Comparison of ENCODE assay signal across 26 mouse cellular contexts in the genomic region with DNA sequence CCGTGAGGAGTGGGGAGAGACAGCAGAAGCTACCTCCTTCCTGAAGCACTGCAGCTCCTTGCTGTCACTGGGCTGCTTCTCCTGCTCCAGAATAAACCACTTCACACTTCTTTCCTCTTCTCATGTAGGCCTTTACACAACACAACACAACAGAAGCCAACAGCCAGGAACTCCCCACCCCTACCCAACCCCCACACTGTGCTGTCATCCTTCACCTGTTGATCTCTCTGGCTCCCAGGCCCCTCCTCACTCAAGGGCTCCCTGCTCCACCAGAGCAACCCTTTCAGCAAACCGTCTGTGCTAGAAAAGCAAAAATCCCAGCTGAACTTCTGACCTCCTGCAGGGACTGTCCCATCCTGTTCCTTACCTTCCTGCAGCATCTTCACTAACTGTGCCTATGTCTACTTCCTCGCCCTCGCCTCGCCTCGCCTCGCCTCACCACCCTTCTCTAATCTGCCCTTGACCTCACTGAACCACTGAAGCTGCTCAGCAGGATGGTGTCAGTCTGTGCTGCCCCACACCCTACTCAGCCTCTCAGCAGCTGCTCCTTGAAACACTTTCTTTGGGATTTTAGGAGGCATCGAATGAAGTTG. TPM values are rescaled to one million over a fixed set of nuclear protein-coding genes. Genes with fewer than 3 reads are reported as not detected.
DNase-seq lines count a peak whose midpoint lies in the region; ATAC-seq and TF ChIP-seq lines count a peak whose summit lies in the region.
"Had no signal": no experiment of that assay in that cellular context is flagged by ENCODE, and none has a peak within 500 bp of the region (broad histone marks: within the 10 kb centered on the region; RNA-seq: fewer than 3 reads in every experiment).

No protein-coding gene starts in this region.

- no peaks in the 10 kb centered on the region for H3K36me3 ChIP-seq in intestine, embryonic 15.5 days
- H3K36me3 ChIP-seq in intestine, postnatal 0 days (ENCODE audit: control insufficient read depth, insufficient read depth): no peaks in the 10 kb centered on the region
- H3K36me3 ChIP-seq in liver, embryonic 11.5 days (ENCODE audit: control insufficient read depth, insufficient read depth, low read length): no peaks in the 10 kb centered on the region
- H3K36me3 ChIP-seq in stomach, embryonic 16.5 days (ENCODE audit: control insufficient read depth, insufficient read depth, low read length): no peaks in the 10 kb centered on the region
- H3K36me3 ChIP-seq: embryonic facial prominence, embryonic 13.5 days; forebrain, embryonic 12.5 days; heart, embryonic 15.5 days; midbrain, embryonic 10.5 days had no signal

- no peak for DNase-seq in liver, embryonic 11.5 days (ENCODE audit: low spot score)
- DNase-seq in liver: no peak
- no peak for DNase-seq in layer of hippocampus, postnatal 14 days (ENCODE audit: low spot score in 2 of 2)
- no peak for DNase-seq in heart, adult 11 months
- DNase-seq: adrenal gland, postnatal 10 days; cerebellum, adult 8-10 months; cerebellum, postnatal 36 days; embryo, embryonic 11 days; gastrocnemius, postnatal 25 days; heart, postnatal 36 days; kidney, adult 11 months; layer of hippocampus, adult 9-11 months; lung, embryonic 14.5 days; lung, postnatal 36 days; thymus, postnatal 25 days had no signal

- H3K27me3 ChIP-seq in intestine, embryonic 15.5 days (replicated peaks): no peaks in the 10 kb centered on the region
- no peaks in the 10 kb centered on the region for H3K27me3 ChIP-seq in intestine, postnatal 0 days (replicated peaks; ENCODE audit: control insufficient read depth, insufficient read depth, low read length)
- H3K27me3 ChIP-seq in liver, embryonic 11.5 days (replicated peaks; ENCODE audit: control insufficient read depth, insufficient read depth, low read length): no peaks in the 10 kb centered on the region
- no peaks in the 10 kb centered on the region for H3K27me3 ChIP-seq in stomach, embryonic 16.5 days (ENCODE audit: control insufficient read depth, insufficient read depth, low read length)
- H3K27me3 ChIP-seq: embryonic facial prominence, embryonic 13.5 days; forebrain, embryonic 12.5 days; heart, embryonic 15.5 days had no signal

- no peak overlapping the region for H3K9ac ChIP-seq in intestine, embryonic 15.5 days
- no peak overlapping the region for H3K9ac ChIP-seq in intestine, postnatal 0 days (ENCODE audit: low read depth, low read length)
- H3K9ac ChIP-seq in liver, embryonic 11.5 days (ENCODE audit: low read depth, low read length): no peak overlapping the region
- H3K9ac ChIP-seq in stomach, embryonic 16.5 days (ENCODE audit: low read length): no peak overlapping the region
- H3K9ac ChIP-seq: embryonic facial prominence, embryonic 13.5 days; forebrain, embryonic 12.5 days; heart, embryonic 15.5 days; hindbrain, embryonic 14.5 days; lung, embryonic 14.5 days had no signal

- TF ChIP-seq CTCF in intestine, postnatal 0 days (IDR thresholded peaks at IDR 0.05; ENCODE audit: low read depth): no peak

- H3K4me2 ChIP-seq in intestine, embryonic 15.5 days (replicated peaks): no peak overlapping the region
- H3K4me2 ChIP-seq in intestine, postnatal 0 days (replicated peaks; ENCODE audit: low read depth): no peak overlapping the region
- H3K4me2 ChIP-seq in liver, embryonic 11.5 days: no peak overlapping the region
- H3K4me2 ChIP-seq in stomach, embryonic 16.5 days (ENCODE audit: low read depth, low read length): no peak overlapping the region
- H3K4me2 ChIP-seq: embryonic facial prominence, embryonic 13.5 days; forebrain, embryonic 12.5 days; heart, embryonic 15.5 days; hindbrain, embryonic 14.5 days; lung, embryonic 14.5 days had no signal

- H3K4me3 ChIP-seq in intestine, embryonic 15.5 days (replicated peaks): no peak overlapping the region
- no peak overlapping the region for H3K4me3 ChIP-seq in intestine, postnatal 0 days (ENCODE audit: low read depth, low read length)
- no peak overlapping the region for H3K4me3 ChIP-seq in liver, embryonic 11.5 days (ENCODE audit: low read depth, low read length)
- no peak overlapping the region for H3K4me3 ChIP-seq in stomach, embryonic 16.5 days (replicated peaks; ENCODE audit: low read length)
- H3K4me3 ChIP-seq: embryonic facial prominence, embryonic 13.5 days; erythroblast, embryonic 14.5 days; forebrain, embryonic 12.5 days; heart, embryonic 15.5 days; left cerebral cortex, adult 2 months; midbrain, embryonic 10.5 days had no signal

- no peaks in the 10 kb centered on the region for H3K9me3 ChIP-seq in intestine, embryonic 15.5 days
- no peaks in the 10 kb centered on the region for H3K9me3 ChIP-seq in intestine, postnatal 0 days (ENCODE audit: control insufficient read depth)
- no peaks in the 10 kb centered on the region for H3K9me3 ChIP-seq in liver, embryonic 11.5 days (ENCODE audit: control insufficient read depth, low read length)
- H3K9me3 ChIP-seq in stomach, embryonic 16.5 days (replicated peaks; ENCODE audit: control insufficient read depth, low read length): no peaks in the 10 kb centered on the region
- H3K9me3 ChIP-seq: embryonic facial prominence, embryonic 13.5 days; forebrain, embryonic 12.5 days; heart, embryonic 15.5 days; midbrain, embryonic 10.5 days had no signal

- H3K4me1 ChIP-seq in intestine, embryonic 15.5 days (replicated peaks): no peaks in the 10 kb centered on the region
- H3K4me1 ChIP-seq in intestine, postnatal 0 days (replicated peaks; ENCODE audit: control insufficient read depth, insufficient read depth, low read length): no peaks in the 10 kb centered on the region
- peaks cover 3% of the 10 kb centered on the region; the same call in 1 of the 2 replicates for H3K4me1 ChIP-seq in liver, embryonic 11.5 days (replicated peaks; ENCODE audit: control insufficient read depth, insufficient read depth, low read length)
- H3K4me1 ChIP-seq in stomach, embryonic 16.5 days (ENCODE audit: control insufficient read depth, insufficient read depth, low read length): no peaks in the 10 kb centered on the region
- H3K4me1 ChIP-seq: embryonic facial prominence, embryonic 13.5 days; forebrain, embryonic 12.5 days; heart, embryonic 15.5 days; midbrain, embryonic 10.5 days had no signal

- H3K27ac ChIP-seq in intestine, embryonic 15.5 days: no peak overlapping the region
- H3K27ac ChIP-seq in intestine, postnatal 0 days (ENCODE audit: low read depth, low read length): no peak overlapping the region
- H3K27ac ChIP-seq in liver, embryonic 11.5 days (ENCODE audit: low read depth, low read length): no peak overlapping the region
- no peak overlapping the region for H3K27ac ChIP-seq in stomach, embryonic 16.5 days (ENCODE audit: low read length)
- H3K27ac ChIP-seq: embryonic facial prominence, embryonic 13.5 days; forebrain, embryonic 12.5 days; heart, embryonic 15.5 days; hindbrain, embryonic 14.5 days; left cerebral cortex, adult 2 months; midbrain, embryonic 10.5 days had no signal

- WGBS in intestine, embryonic 15.5 days: 44% methylated on average over 8 of the region's 8 CpGs
- 38% methylated on average over 8 of the region's 8 CpGs for WGBS in intestine, postnatal 0 days
- 46% methylated on average over 8 of the region's 8 CpGs for WGBS in liver, embryonic 11.5 days
- 49% methylated on average over 8 of the region's 8 CpGs for WGBS in stomach, embryonic 16.5 days

- peak; percentile 66 for ATAC-seq in intestine, embryonic 15.5 days
- ATAC-seq in intestine, postnatal 0 days: no peak
- 0 out of 2 replicates have a peak, but pooled peaks have one; percentile 31 for ATAC-seq in liver, embryonic 11.5 days (replicated peaks; ENCODE audit: low FRiP score)
- peak; percentile 28 for ATAC-seq in inflammation-experienced regulatory T-cells, adult 6 months
- ATAC-seq in stomach, embryonic 16.5 days (ENCODE audit: insufficient read depth, low FRiP score): peak; percentile 56; the same call in 1 of the 2 replicates

RNA-seq across cellular contexts. Expression of a gene that starts 15.1 kb away (rescaled TPM):
- 40.3 and 49.1 TPM in 2 replicates for polyA plus RNA-seq in intestine, embryonic 15.5 days (2015; fragmentation: Nextera tagmentation; extraction: Ambion mirVana)
- polyA plus RNA-seq in intestine, postnatal 0 days (2015; fragmentation: Nextera tagmentation; extraction: Ambion mirVana): 28.4 and 30.1 TPM in 2 replicates
- polyA plus RNA-seq in liver, embryonic 11.5 days (2014; fragmentation: Nextera tagmentation; extraction: Ambion mirVana): 22.4 and 26.3 TPM in 2 replicates
- 10 to 100 TPM; 39.2 to 46.8 (median 44.1) TPM for polyA plus RNA-seq in inflammation-experienced regulatory T-cells, adult 6 months (2017; shearing (Covaris generic))
- polyA plus RNA-seq in stomach, embryonic 16.5 days (2015; fragmentation: Nextera tagmentation; extraction: Ambion mirVana): 94.7 and 110 TPM in 2 replicates
- total RNA-seq in layer of hippocampus, postnatal 14 days (2021): 10 to 100 TPM; 36.7 to 38.3 TPM
